Mouse (Mus musculus) spleen, postnatal 36 days (tissue): ENCODE results near the gene Spn.
A peak's percentile ranks its signal among the peaks of the same experiment; 100 is the strongest.

ENCODE experiments used
- DNase-seq, 2 experiments: peaks; one replicate each; pipeline ENCODE4 v3.0.0; 2022; ENCODE audit warnings: low spot score in 2 of 2, mixed read lengths in 1 of 2

Spn gene

DNA sequence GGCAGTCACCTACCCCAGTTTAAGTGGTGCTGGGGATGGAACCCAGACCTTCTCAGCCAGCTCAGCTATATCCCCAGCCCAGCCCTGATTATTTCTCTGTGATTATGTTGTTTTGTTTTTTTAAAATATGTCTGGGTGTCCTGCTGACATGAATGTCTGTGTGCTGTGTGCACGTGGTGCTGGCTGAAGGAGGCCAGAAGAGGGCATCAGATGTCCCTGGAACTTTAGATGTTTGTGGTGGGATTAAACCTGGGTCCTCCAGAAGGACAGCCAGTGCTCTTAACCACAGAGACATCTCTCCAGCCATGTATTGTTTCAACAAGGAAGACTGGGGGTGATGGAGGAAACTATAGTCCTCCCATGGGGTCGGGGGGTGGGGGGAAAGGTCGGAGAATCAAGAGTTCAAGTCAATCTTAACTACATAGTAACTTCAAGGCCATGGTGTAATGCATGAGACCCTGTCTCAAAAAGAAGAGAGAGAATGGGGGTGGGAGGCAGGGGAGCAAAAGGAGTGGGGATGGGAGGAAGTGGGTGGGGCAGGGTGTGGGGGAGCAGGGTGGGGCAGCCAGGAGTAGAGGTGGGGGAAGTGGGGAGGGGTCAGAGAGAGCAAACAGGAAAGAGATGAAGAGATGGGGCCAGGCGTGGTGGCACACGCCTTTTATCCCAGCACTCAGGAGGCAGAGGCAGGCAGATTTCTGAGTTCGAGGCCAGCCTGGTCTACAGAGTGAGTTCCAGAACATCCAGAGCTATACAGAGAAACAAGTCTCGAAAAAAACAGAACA, 3.2 kb upstream of the Spn start:
- no peak for DNase-seq

GRCm38 (mm10) chr7:127139562-127139961, 1.9 kb upstream of the Spn start:
- no peak for DNase-seq

- DNase-seq, result no peak
These were observed 1.5 kb upstream of the Spn start for GRCm38 (mm10) chr7:127139100-127139499.

DNA sequence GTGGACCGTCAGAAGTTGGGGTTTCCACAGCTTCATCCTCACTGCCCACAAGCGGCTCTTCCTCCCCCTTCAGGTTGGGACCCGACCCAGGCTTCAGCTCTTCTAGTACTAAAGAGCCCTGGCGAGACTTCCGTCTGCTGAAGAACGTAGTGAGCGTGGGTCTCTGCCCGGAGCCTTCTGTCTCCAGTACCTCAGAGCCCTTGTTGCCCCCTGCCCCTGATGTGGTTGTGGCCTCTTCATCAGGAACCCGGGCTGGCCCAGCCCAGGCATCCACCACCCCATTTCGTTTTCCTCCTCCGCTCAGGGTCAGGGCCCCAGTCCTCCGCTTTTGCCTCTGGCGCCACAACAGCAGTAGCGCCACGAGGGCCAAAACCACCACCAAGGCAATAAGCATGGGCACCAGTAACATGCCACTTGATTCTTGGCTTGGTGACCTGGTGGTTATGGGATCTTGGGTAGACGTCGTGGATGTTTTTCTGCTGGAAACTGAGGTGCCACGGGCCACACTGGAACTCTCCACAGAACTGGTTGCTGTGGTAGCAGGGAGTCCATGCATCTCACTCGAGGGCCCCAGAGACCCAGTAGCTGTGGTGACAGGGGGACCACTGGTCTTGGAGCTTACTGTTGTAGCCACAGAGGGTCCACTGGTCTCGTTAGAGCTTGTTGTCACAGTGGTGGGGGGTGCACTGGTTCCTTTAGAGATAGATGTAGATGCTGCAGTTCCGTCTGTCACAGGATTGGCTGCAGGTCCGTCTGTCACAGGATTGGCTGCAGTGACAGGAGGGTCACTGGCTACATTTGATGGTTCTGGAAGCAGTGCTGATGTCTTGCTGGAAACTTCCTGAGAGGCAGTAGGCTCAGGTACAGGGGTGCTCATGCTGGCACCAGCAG, 1.2 kb downstream of the Spn start:
- DNase-seq, result peak in 1 of 2 experiments; percentile 54

GRCm38 (mm10) chr7:127134821-127135447, 2.7 kb downstream of the Spn start:
- peak; percentile 79 to 85 for DNase-seq

DNA sequence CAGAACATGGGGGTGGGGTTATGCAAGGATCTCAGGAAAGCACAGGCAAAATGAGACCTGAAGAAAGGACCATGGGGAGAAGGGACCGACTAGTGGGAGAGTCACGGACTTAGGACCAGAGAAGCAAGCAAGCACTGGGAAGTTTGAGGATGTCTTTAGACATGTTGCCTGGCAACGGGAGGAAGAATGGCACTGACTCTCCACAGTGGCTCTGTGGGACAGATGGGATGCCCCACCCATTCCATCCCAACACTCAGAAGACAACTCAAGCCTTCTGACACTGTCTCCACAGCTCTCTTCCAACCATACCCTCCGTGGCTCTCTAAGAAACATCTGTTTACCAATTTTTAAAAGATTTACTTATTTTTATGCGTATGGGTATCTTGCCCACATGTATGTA, 4.5 kb downstream of the Spn start:
- DNase-seq, result no peak

GRCm38 (mm10) chr7:127129638-127130037, 8.0 kb downstream of the Spn start:
- DNase-seq, result no peak

DNA sequence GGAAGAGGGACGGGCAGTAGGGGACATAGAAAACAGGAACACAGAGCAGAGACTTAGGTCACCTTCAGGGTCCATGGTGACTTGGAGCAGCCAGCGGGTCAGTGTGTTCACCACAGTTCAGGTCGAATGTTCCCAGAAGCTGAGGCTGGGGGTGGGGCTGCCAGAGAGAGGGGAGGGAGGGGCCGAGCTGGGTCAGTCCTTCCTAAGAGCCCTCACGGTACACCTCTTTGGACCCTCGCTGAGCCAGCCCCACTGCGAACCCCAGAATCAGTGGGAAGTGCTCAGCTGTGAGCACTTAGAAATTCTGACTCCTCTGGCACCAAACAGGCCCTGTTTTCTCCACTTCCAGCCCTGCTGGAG, 15.7 kb downstream of the Spn start, which contains the start of gene Qprt:
Gene Qprt, minus strand, starts transcription at position 316 of the 360 bp plus-strand sequence.
- DNase-seq, result no peak

GRCm38 (mm10) chr7:127121061-127121910, 16.3 kb downstream of the Spn start:
- DNase-seq, result no peak

DNA sequence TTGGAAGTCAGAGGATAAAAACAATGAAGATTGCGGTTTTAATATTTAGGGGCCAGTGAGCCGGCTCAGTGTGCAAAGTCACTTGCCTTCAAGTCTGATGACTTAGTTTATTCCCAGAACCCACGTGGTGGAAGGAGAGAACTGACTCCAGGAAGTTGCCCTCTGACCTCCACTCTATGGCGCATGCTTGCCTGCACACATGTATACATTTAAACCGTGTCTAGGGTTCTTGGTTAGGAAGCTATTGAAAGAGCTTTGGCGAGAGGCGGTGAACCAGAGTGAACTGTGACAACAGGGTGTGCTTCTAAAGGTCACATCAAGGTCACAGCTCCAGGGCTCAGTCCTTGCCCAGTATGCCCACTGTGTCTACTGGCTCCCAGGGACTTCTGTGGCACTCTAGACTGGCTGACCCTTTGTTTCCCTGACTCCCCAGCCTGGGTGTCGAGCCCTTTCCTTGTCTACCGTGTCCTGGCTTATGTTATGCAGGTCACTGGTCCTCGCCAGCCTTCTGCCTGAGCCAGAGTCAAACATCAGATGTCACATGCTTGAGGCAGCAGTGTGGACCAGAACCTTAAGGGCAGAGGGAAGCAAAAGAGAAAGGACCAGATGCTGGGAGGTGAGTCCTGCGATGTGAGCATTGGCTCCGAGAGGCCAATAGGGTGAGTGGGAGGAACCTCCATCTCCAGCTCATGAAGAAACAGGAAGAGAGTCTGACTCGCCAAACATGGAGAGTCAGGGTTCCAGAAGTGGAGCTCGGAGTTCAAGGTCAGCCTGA, 18.8 kb downstream of the Spn start:
- no peak for DNase-seq

DNA sequence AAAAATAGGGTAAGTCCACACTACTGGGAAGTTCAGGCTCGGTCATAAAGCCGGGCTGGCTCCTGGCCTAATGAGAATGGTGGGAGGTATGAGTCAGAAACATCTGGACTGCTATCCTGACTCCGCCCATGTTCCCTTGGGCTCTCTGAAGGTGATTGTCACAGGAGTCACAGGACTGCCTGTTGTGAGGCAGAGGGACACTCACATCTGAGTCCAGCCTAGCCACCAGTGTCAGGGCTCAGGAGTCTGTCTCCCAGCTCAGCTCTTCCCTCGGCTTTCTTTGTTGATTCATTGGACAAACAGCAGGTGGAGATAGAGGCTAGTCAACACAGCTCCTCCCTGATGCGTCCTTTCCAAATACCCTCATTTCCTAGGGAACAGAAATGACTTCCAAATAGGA, 19.7 kb downstream of the Spn start:
- DNase-seq, result no peak

GRCm38 (mm10) chr7:127116331-127116935, 21.2 kb downstream of the Spn start:
- DNase-seq, result no peak

DNA sequence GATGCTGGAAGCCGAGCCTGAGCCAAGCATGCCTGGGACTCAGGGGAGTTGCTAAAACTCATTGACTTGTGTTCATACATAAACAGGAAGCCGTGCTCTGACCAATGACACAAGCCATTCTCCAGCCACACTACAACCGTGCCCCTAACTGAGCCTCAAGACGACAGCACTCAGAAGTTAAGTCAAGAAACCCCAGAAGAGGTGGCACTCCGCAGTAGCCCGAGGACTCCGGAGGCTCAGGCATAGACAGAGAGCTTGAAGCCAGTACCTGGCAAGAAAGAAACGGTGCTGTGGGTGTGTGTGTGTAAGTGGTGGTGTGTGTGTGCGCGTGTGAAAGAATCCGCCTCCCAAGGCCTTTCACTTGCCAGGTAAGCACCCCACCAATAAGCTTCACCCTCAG, 22.7 kb downstream of the Spn start:
- no peak for DNase-seq

GRCm38 (mm10) chr7:127113614-127114259, 23.9 kb downstream of the Spn start:
- DNase-seq, result no peak

GRCm38 (mm10) chr7:127112921-127113597, 24.6 kb downstream of the Spn start:
- DNase-seq, result peak; percentile 51 to 60

DNA sequence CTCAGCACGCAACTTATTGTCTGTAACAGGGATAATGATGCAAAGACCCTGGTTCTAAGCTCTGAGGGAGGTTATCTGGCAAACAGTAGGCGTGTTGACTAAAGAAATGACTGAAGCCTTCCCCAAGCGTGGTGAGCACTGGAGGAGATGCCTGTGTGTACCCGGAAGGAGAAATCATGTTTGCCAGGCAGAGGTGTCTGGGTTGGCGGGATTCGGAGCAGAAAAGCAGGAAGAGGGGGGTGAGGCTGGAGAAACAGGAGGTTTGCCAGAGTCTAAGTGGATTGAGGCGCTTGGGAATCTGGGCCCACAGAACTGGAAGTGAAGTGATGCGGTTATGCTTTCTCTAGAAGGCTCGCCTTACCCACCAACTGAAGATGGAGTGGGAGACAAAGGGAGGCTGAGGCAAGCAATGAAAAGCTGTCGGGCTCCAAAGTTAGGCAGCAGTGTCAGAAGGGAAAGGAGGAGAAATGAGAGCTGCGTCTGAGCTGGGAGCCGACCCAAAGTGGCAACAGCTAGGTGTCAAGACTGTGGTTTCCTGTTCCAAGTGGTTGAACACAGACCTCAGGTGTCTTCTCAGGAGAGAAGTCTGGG, 25.3 kb downstream of the Spn start:
- DNase-seq, result no peak

- peak; percentile 77 to 80 for DNase-seq
These were observed 26.2 kb downstream of the Spn start for GRCm38 (mm10) chr7:127111461-127111860.

DNA sequence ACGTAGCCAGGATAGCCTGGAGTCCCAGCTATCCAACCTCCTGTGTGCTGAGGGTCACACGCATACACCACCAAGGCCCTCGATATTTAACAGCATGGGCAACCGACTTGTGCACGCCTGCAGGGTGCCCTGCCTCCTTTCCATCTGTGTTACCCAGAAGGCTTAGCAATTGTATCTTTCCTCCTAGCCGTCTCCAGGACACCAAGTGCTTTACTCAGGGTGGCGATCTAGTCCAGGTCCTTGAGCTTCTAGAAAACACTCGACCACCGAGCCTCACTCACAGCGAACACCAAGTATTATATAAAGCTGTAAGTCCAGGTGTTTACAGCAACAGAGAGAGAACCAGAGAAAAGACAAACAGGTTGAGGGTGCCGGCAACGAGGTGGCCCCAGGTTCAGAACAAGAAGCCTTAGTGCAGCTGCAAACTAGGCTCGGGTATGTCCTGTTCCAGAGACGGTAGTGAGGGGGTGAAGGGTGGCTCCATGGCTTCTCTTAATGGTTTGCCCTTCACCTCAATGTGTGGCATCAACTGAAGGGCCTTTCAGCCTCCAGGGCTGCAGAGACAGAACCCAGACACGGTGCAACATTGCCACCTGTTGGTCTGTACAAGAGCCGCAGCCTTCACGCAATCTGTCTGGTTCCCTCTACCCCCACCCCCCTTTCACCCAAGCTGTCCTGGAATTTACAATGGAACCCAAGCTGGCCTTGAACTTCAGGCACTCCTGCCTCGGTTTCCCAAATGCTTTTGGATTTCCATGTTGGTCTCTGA, 27.2 kb downstream of the Spn start:
- DNase-seq, result peak; percentile 65
